Mouse (Mus musculus) cerebellum, adult 2 months (tissue): ENCODE data around the gene Atp6v1c2. TPM values are rescaled to one million over a fixed set of nuclear protein-coding genes. Genes with fewer than 3 reads are reported as not detected.

Source experiments
- DNase-seq, 2 experiments: peaks; one replicate each; pipeline ENCODE4 v3.0.0; 2021
- H3K27ac ChIP-seq: fragments of 200-500 bp; 2 replicates; pipeline ENCODE4 v1.5.1; 2012; ENCODE audit warnings: low read length, control low read depth, inconsistent platforms; ENCODE audit not compliant: insufficient read depth
- H3K27me3 ChIP-seq: fragments of 200-500 bp; 2 replicates; pipeline ENCODE4 v1.6.1; 2012; ENCODE audit warnings: inconsistent platforms, mild to moderate bottlenecking, low read length, moderate library complexity; ENCODE audit not compliant: control insufficient read depth, insufficient read depth
- H3K4me1 ChIP-seq: fragments of 200-500 bp; 2 replicates; pipeline ENCODE4 v1.6.1; 2011; ENCODE audit warnings: low read length; ENCODE audit not compliant: control insufficient read depth, insufficient read depth
- H3K4me3 ChIP-seq: fragments of 200-500 bp; replicated peaks from 2 replicates; pipeline ENCODE3; 2011; ENCODE audit warnings: mild to moderate bottlenecking, low read depth, low read length, control low read depth; ENCODE audit not compliant: insufficient read depth
- CTCF ChIP-seq: fragments of 200-500 bp; IDR thresholded peaks from 2 replicates; pipeline ENCODE4 v1.5.1; 2011; ENCODE audit warnings: low read depth, mild to moderate bottlenecking, control low read depth, low read length, moderate library complexity, borderline replicate concordance; ENCODE audit not compliant: insufficient read depth
- POLR2A ChIP-seq: fragments of 200-500 bp; IDR thresholded peaks from 2 replicates; pipeline ENCODE4 v1.6.1; 2011; ENCODE audit warnings: low read length, control low read depth, borderline replicate concordance; ENCODE audit not compliant: insufficient read depth
- WGBS: fragments of 180-500 bp; shearing (Covaris S2); methylation state at CpG from one replicate; pipeline ENCODE4 v1.1.7; 2018; 5-methylcytosine and 5-hydroxymethylcytosine counted together
- polyA plus RNA-seq: library from polyadenylated mRNA; depleted of rRNA; stranded (reverse); fragments of >200 nt; gene quantifications from 2 replicates; pipeline ENCODE4 v1.2.3, GENCODE M21; 2012

Gene Atp6v1c2
- polyA plus RNA-seq, 1 experiment = 0.15 TPM

DNA sequence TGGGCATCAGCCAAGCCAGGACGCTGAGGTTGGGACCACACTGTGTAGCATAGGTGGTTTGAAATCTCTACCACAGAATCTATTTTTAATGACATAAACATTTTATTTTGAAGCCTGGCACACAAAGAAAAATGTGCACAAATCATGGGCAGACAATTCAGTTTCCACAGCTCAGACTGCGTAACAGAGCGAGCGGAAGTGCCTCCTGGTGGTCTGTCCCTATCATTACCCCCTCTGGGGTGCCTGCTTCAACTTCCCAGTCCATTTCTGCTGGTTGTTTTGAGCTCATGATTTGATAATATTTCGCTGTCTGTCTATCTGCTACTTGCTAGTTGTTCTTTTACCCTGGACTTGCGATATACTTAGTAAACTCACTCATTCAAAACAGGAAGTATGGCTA lies 73.6 kb downstream of the Atp6v1c2 start:
- no peaks in the 10 kb centered on the region for H3K4me1 ChIP-seq
- WGBS = 92% methylated on average over 6 of the region's 6 CpGs
- TF ChIP-seq CTCF (no peak), POLR2A (no peak)
- DNase-seq = no peak
- H3K27ac ChIP-seq = no peak overlapping the region
- H3K27me3 ChIP-seq = no peaks in the 10 kb centered on the region; the same call in 1 of the 2 replicates
- no peak overlapping the region for H3K4me3 ChIP-seq

DNA sequence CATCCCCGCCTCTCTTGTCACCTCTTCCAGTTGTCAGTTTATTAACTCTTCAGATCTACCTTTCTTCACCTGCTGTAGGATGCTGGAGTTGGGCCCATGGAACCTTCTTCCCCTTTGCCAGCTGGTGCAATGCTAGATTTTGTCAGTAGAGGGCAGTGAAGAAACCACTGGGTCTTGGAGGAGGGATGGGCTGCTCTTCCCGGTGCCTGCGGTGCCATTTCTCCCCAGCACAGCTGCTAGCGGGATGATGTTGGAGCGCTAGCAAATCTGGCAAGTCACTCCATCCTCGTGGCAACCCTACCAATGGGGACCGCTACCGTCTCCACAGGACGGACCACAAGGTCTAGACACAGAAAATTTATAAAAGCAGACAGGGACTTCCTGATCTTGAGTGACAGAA lies 76.1 kb downstream of the Atp6v1c2 start:
- no peaks in the 10 kb centered on the region for H3K27me3 ChIP-seq
- H3K4me3 ChIP-seq = peak overlapping the region; percentile 43
- peak; percentile 57 to 65 for DNase-seq
- H3K27ac ChIP-seq = no peak overlapping the region
- TF ChIP-seq POLR2A (no peak), CTCF (peak; percentile 72)
- no peaks in the 10 kb centered on the region for H3K4me1 ChIP-seq
- WGBS = 8% methylated on average over 9 of the region's 9 CpGs

DNA sequence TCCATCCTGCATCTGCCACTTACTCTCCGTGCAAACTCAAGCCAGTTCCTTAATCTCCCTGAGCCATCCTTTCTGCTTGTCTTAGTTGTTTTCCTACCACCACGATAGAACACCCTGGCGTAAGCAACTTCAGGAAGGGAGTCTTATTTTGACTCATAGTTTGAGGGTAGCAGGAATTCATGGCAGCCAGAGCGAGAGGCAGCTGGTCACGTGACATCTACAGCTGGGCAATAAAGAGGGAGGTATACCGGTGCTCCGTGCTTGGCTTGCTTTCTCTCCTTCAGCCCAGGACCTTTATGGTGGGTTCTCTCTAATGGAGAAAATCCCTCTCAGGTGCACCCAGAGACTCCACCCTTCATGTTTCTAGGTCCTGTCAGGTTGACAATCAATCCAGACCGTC lies 78.2 kb downstream of the Atp6v1c2 start:
- no peak overlapping the region for H3K27ac ChIP-seq
- TF ChIP-seq POLR2A (no peak), CTCF (no peak)
- no peak for DNase-seq
- no peaks in the 10 kb centered on the region for H3K4me1 ChIP-seq
- H3K27me3 ChIP-seq = no peaks in the 10 kb centered on the region
- H3K4me3 ChIP-seq = no peak overlapping the region
- WGBS = 75% methylated on average over 8 of the region's 8 CpGs

DNA sequence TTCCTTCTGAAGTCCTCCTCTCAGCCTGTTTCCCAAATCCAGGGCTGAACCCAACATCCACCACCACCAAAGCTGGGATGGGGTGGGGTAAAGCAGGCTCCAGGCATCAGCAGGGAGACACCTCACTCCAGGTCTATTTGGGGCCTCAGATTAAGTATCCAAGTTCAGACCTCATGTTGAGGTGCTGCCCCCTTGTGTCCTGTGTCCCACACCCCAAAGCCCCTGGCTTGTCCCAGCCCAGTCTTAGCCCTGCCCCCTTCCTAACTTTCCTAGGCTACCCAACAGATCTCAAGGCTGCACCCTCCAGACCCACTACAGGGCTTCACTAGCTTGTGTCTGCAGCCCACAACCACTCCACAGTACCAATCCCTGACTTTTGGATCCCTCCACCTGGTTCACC lies 87.1 kb downstream of the Atp6v1c2 start:
- Histone ChIP-seq H3K4me3 (no peak overlapping the region), H3K27me3 (no peaks in the 10 kb centered on the region), H3K27ac (no peak overlapping the region), H3K4me1 (no peaks in the 10 kb centered on the region)
- TF ChIP-seq POLR2A (no peak), CTCF (no peak; the same call in 1 of the 2 replicates)
- no peak for DNase-seq

DNA sequence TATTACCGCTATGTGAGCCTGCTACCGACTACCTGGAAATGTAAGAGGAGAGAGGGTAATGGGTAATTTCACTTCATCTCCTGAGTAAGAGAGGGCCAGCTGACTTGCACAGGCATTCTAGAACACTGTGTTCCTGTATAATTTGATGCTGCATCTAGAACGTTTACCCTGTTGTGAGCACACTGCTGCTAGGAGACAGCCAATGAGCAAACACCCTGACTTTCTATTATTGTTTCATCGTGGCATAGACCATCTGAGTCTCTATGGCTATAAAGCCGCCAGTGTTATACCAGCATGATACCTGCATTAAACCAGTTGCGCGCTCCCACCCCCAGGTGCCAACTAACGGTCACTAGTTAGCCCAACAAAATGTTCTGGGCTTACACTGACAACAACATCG lies 87.5 kb downstream of the Atp6v1c2 start:
- WGBS = 89% methylated on average over 9 of the region's 9 CpGs
- no peak overlapping the region for H3K4me3 ChIP-seq
- no peaks in the 10 kb centered on the region for H3K27me3 ChIP-seq
- no peak for DNase-seq
- H3K4me1 ChIP-seq = no peaks in the 10 kb centered on the region
- no peak for TF ChIP-seq CTCF
- TF ChIP-seq POLR2A = no peak
- no peak overlapping the region for H3K27ac ChIP-seq

DNA sequence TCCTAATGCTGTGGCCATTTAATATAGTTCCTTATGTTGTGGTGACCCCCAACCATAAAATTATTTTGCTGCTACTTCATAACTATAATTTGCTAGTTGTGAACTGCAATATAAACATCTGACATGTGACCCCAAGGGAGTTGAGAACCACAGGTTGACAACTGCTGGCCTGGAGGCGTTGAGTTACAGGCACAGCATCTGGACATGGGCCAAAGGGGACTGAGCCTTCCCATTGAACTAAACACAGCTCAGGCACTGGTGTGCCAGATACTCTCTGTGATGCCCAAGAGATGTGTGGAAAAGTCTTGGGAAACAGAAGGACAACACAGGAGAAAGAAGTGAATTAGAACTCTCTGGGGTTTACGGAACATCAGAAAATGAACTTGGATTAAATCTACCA lies 88.1 kb downstream of the Atp6v1c2 start:
- Histone ChIP-seq H3K4me3 (no peak overlapping the region), H3K27ac (no peak overlapping the region), H3K4me1 (no peaks in the 10 kb centered on the region), H3K27me3 (no peaks in the 10 kb centered on the region; the same call in 1 of the 2 replicates)
- no peak for DNase-seq
- no peak for TF ChIP-seq POLR2A
- WGBS = 53% methylated on average over 2 of the region's 2 CpGs

DNA sequence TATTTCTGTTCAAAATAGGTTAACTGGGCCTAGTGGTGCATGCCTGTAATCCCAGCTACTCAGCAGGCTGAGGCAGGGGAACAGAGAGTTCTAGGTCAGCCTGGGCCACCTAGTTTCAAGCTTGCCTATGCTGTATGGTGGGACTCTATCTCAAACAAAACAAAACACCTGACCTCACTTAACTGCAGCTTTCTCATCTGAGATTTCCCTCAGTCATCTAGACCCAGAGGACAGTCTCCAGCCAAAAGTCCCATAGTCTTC lies 89.8 kb downstream of the Atp6v1c2 start:
- H3K4me3 ChIP-seq = no peak overlapping the region
- TF ChIP-seq POLR2A = no peak
- no peaks in the 10 kb centered on the region for H3K4me1 ChIP-seq
- no peaks in the 10 kb centered on the region; the same call in 1 of the 2 replicates for H3K27me3 ChIP-seq
- DNase-seq = no peak
- no peak overlapping the region for H3K27ac ChIP-seq

DNA sequence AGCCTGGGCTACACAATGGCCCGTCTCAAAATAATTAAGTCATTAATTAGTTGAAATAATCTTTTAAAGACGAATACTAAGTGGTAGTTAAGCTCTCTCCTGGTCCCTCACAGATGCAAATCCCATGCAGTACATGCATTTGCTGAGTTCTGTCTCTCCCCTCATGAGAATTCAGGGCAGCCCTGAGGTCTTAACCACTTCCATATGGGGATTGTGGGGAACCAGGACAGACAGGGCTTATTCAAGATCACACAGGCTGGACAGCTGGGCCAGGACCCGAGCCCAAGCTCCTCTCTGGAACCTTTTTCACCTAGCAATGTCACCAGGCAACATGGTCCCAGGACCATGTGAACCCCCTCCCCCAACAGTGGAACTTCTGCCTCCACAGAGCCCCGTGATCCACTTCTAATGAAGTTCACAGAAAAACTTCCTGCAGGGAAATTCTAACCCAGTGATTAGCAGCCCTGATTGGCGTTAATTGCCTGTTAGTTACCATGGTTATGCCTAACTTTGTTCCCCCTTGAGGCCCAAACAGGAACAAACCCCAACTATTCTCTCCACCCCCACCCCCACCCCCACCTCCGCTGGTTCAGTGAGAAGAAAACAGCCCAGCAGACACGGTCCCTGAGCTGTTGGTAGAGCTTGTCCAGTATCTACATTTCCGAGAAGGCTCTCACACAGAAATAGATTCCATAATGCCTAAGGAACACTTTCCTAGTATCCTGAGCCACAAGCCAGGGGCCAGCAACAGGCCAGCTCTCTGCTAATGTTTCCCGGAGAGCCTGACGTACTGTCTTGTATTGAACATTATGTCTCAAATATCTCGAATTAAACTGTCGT lies 90.4 kb downstream of the Atp6v1c2 start:
- DNase-seq = no peak
- Histone ChIP-seq H3K27ac (no peak overlapping the region), H3K4me1 (no peaks in the 10 kb centered on the region), H3K4me3 (no peak overlapping the region), H3K27me3 (no peaks in the 10 kb centered on the region; the same call in 1 of the 2 replicates)
- 63% methylated on average over 12 of the region's 12 CpGs for WGBS
- TF ChIP-seq CTCF = no peak
- TF ChIP-seq POLR2A = no peak
